Mouse (Mus musculus): ENCODE data around the gene Glyctk.
A peak's percentile ranks its signal among the peaks of the same experiment; 100 is the strongest.

The Glyctk gene

GRCm38 (mm10) chr9:106158037-106158491 lies at the start of gene Glyctk:
Gene Glyctk, minus strand, starts transcription at chr9:106158138.
- no peak for DNase-seq (ENCODE audit: low spot score)

GRCm38 (mm10) chr9:106206515-106206914 lies 48.6 kb upstream of the Glyctk start:
- no peak for DNase-seq (ENCODE audit: low spot score)

GRCm38 (mm10) chr9:106205713-106206290 lies 47.9 kb upstream of the Glyctk start:
- no peak for DNase-seq (ENCODE audit: low spot score)

- DNase-seq (ENCODE audit: low spot score), result no peak
Measured at GRCm38 (mm10) chr9:106203990-106204851, 46.3 kb upstream of the Glyctk start.

- peak; percentile 95 for DNase-seq (ENCODE audit: low spot score)
Measured at GRCm38 (mm10) chr9:106202819-106203636, 45.1 kb upstream of the Glyctk start, which contains the start of gene Twf2. Gene Twf2, plus strand, starts transcription at chr9:106203108.

- DNase-seq (ENCODE audit: low spot score), result no peak
Measured at GRCm38 (mm10) chr9:106201895-106202294, 44.0 kb upstream of the Glyctk start.

- DNase-seq (ENCODE audit: low spot score), result no peak
Measured at GRCm38 (mm10) chr9:106199535-106200272, 41.8 kb upstream of the Glyctk start, which contains the start of gene Ppm1m. Gene Ppm1m, minus strand, starts transcription at chr9:106199746.

- peak; percentile 88 for DNase-seq (ENCODE audit: low spot score)
Measured at GRCm38 (mm10) chr9:106198962-106199458, 41.1 kb upstream of the Glyctk start.

GRCm38 (mm10) chr9:106197732-106198131 lies 39.8 kb upstream of the Glyctk start:
- no peak for DNase-seq (ENCODE audit: low spot score)

- no peak for DNase-seq (ENCODE audit: low spot score)
Measured at GRCm38 (mm10) chr9:106197081-106197713, 39.3 kb upstream of the Glyctk start.

GRCm38 (mm10) chr9:106195693-106196092 lies 37.8 kb upstream of the Glyctk start:
- no peak for DNase-seq (ENCODE audit: low spot score)

GRCm38 (mm10) chr9:106193930-106194807 lies 36.2 kb upstream of the Glyctk start:
- no peak for DNase-seq (ENCODE audit: low spot score)

- DNase-seq (ENCODE audit: low spot score), result no peak
Measured at GRCm38 (mm10) chr9:106192998-106193397, 35.1 kb upstream of the Glyctk start.

GRCm38 (mm10) chr9:106192024-106192423 lies 34.1 kb upstream of the Glyctk start:
- no peak for DNase-seq (ENCODE audit: low spot score)

GRCm38 (mm10) chr9:106191355-106191754 lies 33.4 kb upstream of the Glyctk start:
- no peak for DNase-seq (ENCODE audit: low spot score)

GRCm38 (mm10) chr9:106183996-106184395 lies 26.1 kb upstream of the Glyctk start:
- DNase-seq (ENCODE audit: low spot score), result no peak

GRCm38 (mm10) chr9:106182146-106182545 lies 24.2 kb upstream of the Glyctk start:
- no peak for DNase-seq (ENCODE audit: low spot score)

GRCm38 (mm10) chr9:106179964-106180363 lies 22.0 kb upstream of the Glyctk start:
- no peak for DNase-seq (ENCODE audit: low spot score)

- no peak for DNase-seq (ENCODE audit: low spot score)
Measured at GRCm38 (mm10) chr9:106179454-106179853, 21.5 kb upstream of the Glyctk start.

GRCm38 (mm10) chr9:106177799-106178198 lies 19.9 kb upstream of the Glyctk start:
- DNase-seq (ENCODE audit: low spot score), result no peak

Measured in embryo, embryonic 10.5 days (tissue).